Mouse (Mus musculus): ENCODE results near the gene Dnajb14. TPM values are rescaled to one million over a fixed set of nuclear protein-coding genes. Genes with fewer than 3 reads are reported as not detected.
"Not testable (repeated sequence)": the region's sequence is repeated elsewhere in the genome, so short reads cannot be mapped to it uniquely, and the experiment has no call there.

The Dnajb14 gene
- polyA plus RNA-seq, 1 experiment from 2014 or later: 16.6 TPM

- TF ChIP-seq CTCF (IDR thresholded peaks at IDR 0.05): no peak
- ATAC-seq (no peak), DNase-seq (ENCODE audit: low read depth, low spot score) (no peak)
- in situ Hi-C loops (cut with MboI; ENCODE audit: low pct_unique_long_range_greater_than_20kb): no loop called here
- ChIA-PET CTCF (interaction anchor here (0.8 to 1.8 kb wide), 2 partner anchors 12 to 29 kb away, joined by 3 to 7 read pairs; no protein-coding TSS in a partner anchor), POLR2A (interaction anchor here (0.6 kb wide), 1 partner anchor 16 kb away, joined by 5 read pairs; no protein-coding TSS in a partner anchor)
- H3K27me3 ChIP-seq: no peaks in the 10 kb centered on the region
These were observed 80.0 kb downstream of the Dnajb14 start for GRCm38 (mm10) chr3:137947525-137947924.

GRCm38 (mm10) chr3:137950191-137950885 lies 82.9 kb downstream of the Dnajb14 start:
- ChIA-PET POLR2A (interaction anchor here (0.6 kb wide), 1 partner anchor 98 kb away, joined by 3 read pairs; no protein-coding TSS in a partner anchor), CTCF (interaction anchor here (1.0 to 1.6 kb wide), 5 partner anchors 14 to 194 kb away, joined by 3 to 4 read pairs (median 3); partner anchors contain the start of gene Mttp)
- DNase-seq (ENCODE audit: low read depth, low spot score) (no peak), ATAC-seq (no peak)
- no peak for TF ChIP-seq CTCF (IDR thresholded peaks at IDR 0.05)
- in situ Hi-C loops (cut with MboI; ENCODE audit: low pct_unique_long_range_greater_than_20kb): no loop called here
- no peaks in the 10 kb centered on the region for H3K27me3 ChIP-seq

- ATAC-seq; in situ Hi-C loops (cut with MboI; ENCODE audit: low pct_unique_long_range_greater_than_20kb); H3K27me3 ChIP-seq; DNase-seq (ENCODE audit: low read depth, low spot score): not testable (repeated sequence)
- ChIA-PET CTCF (interaction anchor here (1.1 to 1.4 kb wide), 2 partner anchors 17 to 28 kb away, joined by 3 to 4 read pairs; no protein-coding TSS in a partner anchor), POLR2A (interaction anchor here (0.5 kb wide), 1 partner anchor 10 kb away, joined by 3 read pairs; no protein-coding TSS in a partner anchor)
These were observed 83.8 kb downstream of the Dnajb14 start for GRCm38 (mm10) chr3:137951302-137951701.

GRCm38 (mm10) chr3:137951819-137952218 lies 84.3 kb downstream of the Dnajb14 start:
- H3K27me3 ChIP-seq: no peaks in the 10 kb centered on the region
- in situ Hi-C loops (cut with MboI; ENCODE audit: low pct_unique_long_range_greater_than_20kb): no loop called here
- ChIA-PET POLR2A (no interaction called here), CTCF (interaction anchor here (1.1 kb wide), 1 partner anchor 16 kb away, joined by 3 read pairs; no protein-coding TSS in a partner anchor)
- no peak for DNase-seq (ENCODE audit: low read depth, low spot score)
- TF ChIP-seq CTCF (IDR thresholded peaks at IDR 0.05): no peak
- ATAC-seq: no peak

- peak; percentile 34 for DNase-seq (ENCODE audit: low read depth, low spot score)
- ChIA-PET CTCF (interaction anchor here (1.1 kb wide), 1 partner anchor 16 kb away, joined by 3 read pairs; no protein-coding TSS in a partner anchor), POLR2A (interaction anchor here (0.7 kb wide), 1 partner anchor 119 kb away, joined by 3 read pairs; no protein-coding TSS in a partner anchor)
- H3K27me3 ChIP-seq: no peaks in the 10 kb centered on the region
- no peak for TF ChIP-seq CTCF (IDR thresholded peaks at IDR 0.05)
- in situ Hi-C loops (cut with MboI; ENCODE audit: low pct_unique_long_range_greater_than_20kb): no loop called here
- peak; percentile 94 for ATAC-seq
These were observed 84.9 kb downstream of the Dnajb14 start for GRCm38 (mm10) chr3:137952225-137952913.

GRCm38 (mm10) chr3:137952914-137953880 lies 85.7 kb downstream of the Dnajb14 start:
- no peak for TF ChIP-seq CTCF (IDR thresholded peaks at IDR 0.05)
- CTCF ChIA-PET: interaction anchor here (1.3 kb wide), 1 partner anchor 28 kb away, joined by 3 read pairs; no protein-coding TSS in a partner anchor
- ATAC-seq (no peak), DNase-seq (ENCODE audit: low read depth, low spot score) (no peak)
- in situ Hi-C loops (cut with MboI; ENCODE audit: low pct_unique_long_range_greater_than_20kb): no loop called here
- no peaks in the 10 kb centered on the region for H3K27me3 ChIP-seq
- POLR2A ChIA-PET: interaction anchor here (0.7 kb wide), 1 partner anchor 120 kb away, joined by 3 read pairs; no protein-coding TSS in a partner anchor

- no peak for DNase-seq (ENCODE audit: low read depth, low spot score)
- ATAC-seq: no peak
- H3K27me3 ChIP-seq: no peaks in the 10 kb centered on the region
- TF ChIP-seq CTCF (IDR thresholded peaks at IDR 0.05): no peak
- ChIA-PET POLR2A (no interaction called here), CTCF (interaction anchor here (1.0 to 3.6 kb wide), 2 partner anchors 9 to 14 kb away, joined by 3 to 12 read pairs; no protein-coding TSS in a partner anchor)
- in situ Hi-C loops (cut with MboI; ENCODE audit: low pct_unique_long_range_greater_than_20kb): no loop called here
These were observed 86.9 kb downstream of the Dnajb14 start for GRCm38 (mm10) chr3:137954256-137954916.

GRCm38 (mm10) chr3:137955560-137956081 lies 88.1 kb downstream of the Dnajb14 start:
- in situ Hi-C loops (cut with MboI; ENCODE audit: low pct_unique_long_range_greater_than_20kb): no loop called here
- ChIA-PET POLR2A (interaction anchor here (0.9 kb wide), 1 partner anchor 21 kb away, joined by 4 read pairs; no protein-coding TSS in a partner anchor), CTCF (interaction anchor here (0.8 to 3.6 kb wide), 2 partner anchors 10 to 15 kb away, joined by 3 to 12 read pairs; no protein-coding TSS in a partner anchor)
- no peak for TF ChIP-seq CTCF (IDR thresholded peaks at IDR 0.05)
- no peak for ATAC-seq
- no peaks in the 10 kb centered on the region for H3K27me3 ChIP-seq
- peak; percentile 30 for DNase-seq (ENCODE audit: low read depth, low spot score)

GRCm38 (mm10) chr3:137957864-137958263 lies 90.4 kb downstream of the Dnajb14 start:
- ChIA-PET POLR2A (no interaction called here), CTCF (interaction anchor here (1.4 kb wide), 1 partner anchor 9 kb away, joined by 3 read pairs; no protein-coding TSS in a partner anchor)
- DNase-seq (ENCODE audit: low read depth, low spot score): no peak

More at GRCm38 (mm10) chr3:137957864-137958263, 90.4 kb downstream of the Dnajb14 start:
- in situ Hi-C loops (cut with MboI; ENCODE audit: low pct_unique_long_range_greater_than_20kb): no loop called here
- no peak for ATAC-seq
- H3K27me3 ChIP-seq: no peaks in the 10 kb centered on the region
- no peak for TF ChIP-seq CTCF (IDR thresholded peaks at IDR 0.05)

All from Patski (cell line).